Mouse (Mus musculus): Measurements from ENCODE around the gene Frem1. TPM values are rescaled to one million over a fixed set of nuclear protein-coding genes. Genes with fewer than 3 reads are reported as not detected.
A peak's percentile ranks its signal among the peaks of the same experiment; 100 is the strongest.

The Frem1 gene
- polyA plus RNA-seq, 1 experiment from 2014 or later, result 14.3 TPM

DNA sequence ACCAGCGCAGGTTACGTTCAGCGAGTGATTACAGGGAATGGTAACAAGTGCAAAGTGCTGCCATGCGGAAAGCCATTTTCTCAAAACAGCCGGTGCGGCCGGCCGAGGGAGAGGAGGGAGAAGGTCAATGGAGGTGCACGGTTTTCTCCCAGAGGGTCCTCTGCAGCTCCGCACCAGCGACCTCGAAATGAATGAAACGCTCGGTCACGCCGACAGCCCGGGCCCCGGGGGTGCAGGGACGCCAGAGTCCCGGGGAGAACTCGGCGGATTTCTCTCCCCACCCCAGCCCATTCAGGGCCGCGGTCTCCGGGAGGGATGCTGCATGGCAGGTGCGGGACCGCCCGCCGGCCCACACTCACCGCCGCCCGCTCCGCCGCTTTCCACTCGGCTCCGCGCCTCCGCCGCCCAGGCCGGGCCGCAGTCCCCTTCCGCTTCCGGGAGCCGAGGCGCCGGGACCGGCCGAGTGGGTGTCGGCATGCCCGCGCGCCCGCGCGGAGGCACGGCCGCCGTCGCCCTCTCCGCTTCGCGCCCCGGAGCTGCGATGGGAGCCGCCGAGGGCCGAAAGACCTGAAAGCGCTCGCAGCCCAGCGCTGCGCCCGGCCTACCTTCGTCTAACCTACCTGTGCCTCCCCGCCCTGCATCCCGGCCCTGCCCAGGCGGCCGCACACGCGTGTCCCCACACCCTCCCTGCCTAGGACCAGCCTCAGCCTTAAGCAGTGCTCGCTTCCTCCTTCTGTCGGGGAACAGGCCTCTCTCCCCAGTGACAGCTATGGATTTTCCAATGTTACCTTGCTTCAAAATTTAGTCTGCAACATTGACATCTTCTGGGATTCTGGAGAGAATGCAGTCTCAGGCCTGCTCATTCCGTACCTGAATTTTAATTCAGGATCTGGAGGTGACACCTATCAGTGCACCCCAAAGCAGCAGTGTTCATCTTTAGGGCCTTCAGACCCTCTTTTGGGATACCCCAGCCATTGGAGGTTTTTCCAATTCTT lies 192.7 kb downstream of the Frem1 start, which contains the start of gene Zdhhc21:
TSS of gene Zdhhc21 (minus strand) at position 828 of the 995 bp plus-strand sequence.
- DNase-seq (ENCODE audit: low spot score) (peak; percentile 80), ATAC-seq (peak; percentile 94)
- TF ChIP-seq CTCF (IDR thresholded peaks at IDR 0.05) (no peak), EP300 (IDR thresholded peaks at IDR 0.05) (no peak)
- peak within 1 kb of the TSS; percentile 73 for H3K27ac ChIP-seq (ENCODE audit: low read length)
- 1% methylated on average over 55 of the region's 82 CpGs for WGBS
- no peaks in the 10 kb centered on the region for H3K4me1 ChIP-seq (ENCODE audit: insufficient read depth, low read depth, low read length)
- no peaks in the 10 kb centered on the region for H3K36me3 ChIP-seq (ENCODE audit: insufficient read depth, low read length)
- peak within 1 kb of the TSS; percentile 73 for H3K9ac ChIP-seq (replicated peaks; ENCODE audit: low read depth)
- H3K4me2 ChIP-seq (replicated peaks; ENCODE audit: low read depth, low read length), result peak within 1 kb of the TSS; percentile 80
- H3K4me3 ChIP-seq (ENCODE audit: low read depth, low read length), result peak within 1 kb of the TSS; percentile 77
- H3K27me3 ChIP-seq (replicated peaks; ENCODE audit: insufficient read depth, low read length), result no peaks in the 10 kb centered on the region
- H3K9me3 ChIP-seq (ENCODE audit: low read length), result no peaks in the 10 kb centered on the region

GRCm38 (mm10) chr4:82858431-82859010 lies 193.6 kb downstream of the Frem1 start:
- TF ChIP-seq EP300 (IDR thresholded peaks at IDR 0.05), result no peak
- no peak for TF ChIP-seq CTCF (IDR thresholded peaks at IDR 0.05)
- Histone ChIP-seq H3K4me3 (ENCODE audit: low read depth, low read length) (peak overlapping the region; percentile 77), H3K36me3 (ENCODE audit: insufficient read depth, low read length) (no peaks in the 10 kb centered on the region), H3K4me1 (ENCODE audit: insufficient read depth, low read depth, low read length) (no peaks in the 10 kb centered on the region), H3K9me3 (ENCODE audit: low read length) (no peaks in the 10 kb centered on the region), H3K4me2 (replicated peaks; ENCODE audit: low read depth, low read length) (peak overlapping the region; percentile 80), H3K27ac (ENCODE audit: low read length) (no peak overlapping the region), H3K27me3 (replicated peaks; ENCODE audit: insufficient read depth, low read length) (no peaks in the 10 kb centered on the region), H3K9ac (replicated peaks; ENCODE audit: low read depth) (peak overlapping the region; percentile 73; the same call in 1 of the 2 replicates)
- WGBS, result 29% methylated on average over 4 of the region's 4 CpGs
- no peak for DNase-seq (ENCODE audit: low spot score)
- no peak for ATAC-seq

DNA sequence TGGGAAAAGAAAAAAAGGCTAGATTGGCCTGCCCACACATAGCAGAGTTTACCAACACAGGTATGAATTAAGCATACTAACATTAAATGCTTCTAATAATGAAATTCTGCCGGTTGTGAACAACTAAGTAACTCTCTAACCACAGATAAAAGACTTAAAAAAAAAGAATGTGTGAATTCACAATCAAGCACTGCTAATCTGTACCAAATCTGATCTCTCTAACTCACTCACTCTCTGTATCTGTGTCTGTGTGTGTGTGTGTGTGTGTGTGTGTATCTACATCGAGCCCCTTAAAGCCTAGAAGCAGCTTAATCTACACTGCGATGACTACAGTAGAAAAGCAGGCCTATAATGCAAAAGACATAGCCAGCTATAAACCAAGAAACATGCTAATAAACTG lies 195.2 kb downstream of the Frem1 start:
- Histone ChIP-seq H3K4me3 (ENCODE audit: low read depth, low read length) (no peak overlapping the region), H3K9ac (replicated peaks; ENCODE audit: low read depth) (no peak overlapping the region), H3K4me2 (replicated peaks; ENCODE audit: low read depth, low read length) (no peak overlapping the region), H3K4me1 (ENCODE audit: insufficient read depth, low read depth, low read length) (no peaks in the 10 kb centered on the region), H3K36me3 (ENCODE audit: insufficient read depth, low read length) (no peaks in the 10 kb centered on the region), H3K27ac (ENCODE audit: low read length) (no peak overlapping the region), H3K27me3 (replicated peaks; ENCODE audit: insufficient read depth, low read length) (no peaks in the 10 kb centered on the region), H3K9me3 (ENCODE audit: low read length) (no peaks in the 10 kb centered on the region)
- 77% methylated on average over 3 of the region's 3 CpGs for WGBS
- TF ChIP-seq EP300 (IDR thresholded peaks at IDR 0.05) (no peak), CTCF (IDR thresholded peaks at IDR 0.05) (no peak)
- DNase-seq (ENCODE audit: low spot score) (no peak), ATAC-seq (no peak)

- no peak overlapping the region for H3K27ac ChIP-seq (ENCODE audit: low read length)
- DNase-seq (ENCODE audit: low spot score) (no peak), ATAC-seq (no peak)
- no peak overlapping the region for H3K9ac ChIP-seq (replicated peaks; ENCODE audit: low read depth)
- no peaks in the 10 kb centered on the region for H3K27me3 ChIP-seq (replicated peaks; ENCODE audit: insufficient read depth, low read length)
- TF ChIP-seq CTCF (IDR thresholded peaks at IDR 0.05), result no peak
- TF ChIP-seq EP300 (IDR thresholded peaks at IDR 0.05), result no peak
- WGBS, result 56% methylated on average over 2 of the region's 2 CpGs
- H3K4me2 ChIP-seq (replicated peaks; ENCODE audit: low read depth, low read length), result no peak overlapping the region
- no peaks in the 10 kb centered on the region for H3K9me3 ChIP-seq (ENCODE audit: low read length)
- no peak overlapping the region for H3K4me3 ChIP-seq (ENCODE audit: low read depth, low read length)
- no peaks in the 10 kb centered on the region for H3K36me3 ChIP-seq (ENCODE audit: insufficient read depth, low read length)
- no peaks in the 10 kb centered on the region for H3K4me1 ChIP-seq (ENCODE audit: insufficient read depth, low read depth, low read length)
Observed at GRCm38 (mm10) chr4:82853809-82854208, 198.3 kb downstream of the Frem1 start.

- no peak for TF ChIP-seq EP300 (IDR thresholded peaks at IDR 0.05)
- Histone ChIP-seq H3K9me3 (ENCODE audit: low read length) (no peaks in the 10 kb centered on the region), H3K36me3 (ENCODE audit: insufficient read depth, low read length) (peaks cover 3% of the 10 kb centered on the region; the same call in 1 of the 2 replicates), H3K27ac (ENCODE audit: low read length) (no peak overlapping the region), H3K27me3 (replicated peaks; ENCODE audit: insufficient read depth, low read length) (no peaks in the 10 kb centered on the region), H3K9ac (replicated peaks; ENCODE audit: low read depth) (no peak overlapping the region), H3K4me1 (ENCODE audit: insufficient read depth, low read depth, low read length) (no peaks in the 10 kb centered on the region), H3K4me2 (replicated peaks; ENCODE audit: low read depth, low read length) (no peak overlapping the region), H3K4me3 (ENCODE audit: low read depth, low read length) (no peak overlapping the region)
- ATAC-seq (no peak), DNase-seq (ENCODE audit: low spot score) (no peak)
- 58% methylated on average over 5 of the region's 5 CpGs for WGBS
Observed at GRCm38 (mm10) chr4:82848552-82849234, 203.4 kb downstream of the Frem1 start.

Other genes starting within 250 kb of the Frem1 start
- 8.8 and 8.9 TPM in 2 replicates for gene Zdhhc21, start 192.4 kb downstream of the Frem1 start, polyA plus RNA-seq (2015; fragmentation: Nextera tagmentation; extraction: Ambion mirVana)
- not detected in 2 replicates for gene Cer1, start 167.2 kb downstream of the Frem1 start, polyA plus RNA-seq (2015; fragmentation: Nextera tagmentation; extraction: Ambion mirVana)

Data from lung, postnatal 0 days (tissue).